Mouse (Mus musculus) retina, postnatal 1 day (tissue): Measurements from ENCODE around the gene Far2.

Source experiments
- DNase-seq: peaks from one replicate; pipeline ENCODE4 v3.0.0-alpha.2; 2012

Far2 gene

GRCm38 (mm10) chr6:148227542-148227941 is 180.5 kb downstream of the Far2 start:
- DNase-seq: no peak
